Mouse (Mus musculus) cerebellum, adult 2 months (tissue): Measurements from ENCODE around the gene Zfp219.

Experiments
- CTCF ChIP-seq: fragments of 200-500 bp; IDR thresholded peaks from 2 replicates; pipeline ENCODE4 v1.5.1; 2011; ENCODE audit warnings: low read depth, mild to moderate bottlenecking, control low read depth, low read length, moderate library complexity, borderline replicate concordance; ENCODE audit not compliant: insufficient read depth
- POLR2A ChIP-seq: fragments of 200-500 bp; IDR thresholded peaks from 2 replicates; pipeline ENCODE4 v1.6.1; 2011; ENCODE audit warnings: low read length, control low read depth, borderline replicate concordance; ENCODE audit not compliant: insufficient read depth

DNA sequence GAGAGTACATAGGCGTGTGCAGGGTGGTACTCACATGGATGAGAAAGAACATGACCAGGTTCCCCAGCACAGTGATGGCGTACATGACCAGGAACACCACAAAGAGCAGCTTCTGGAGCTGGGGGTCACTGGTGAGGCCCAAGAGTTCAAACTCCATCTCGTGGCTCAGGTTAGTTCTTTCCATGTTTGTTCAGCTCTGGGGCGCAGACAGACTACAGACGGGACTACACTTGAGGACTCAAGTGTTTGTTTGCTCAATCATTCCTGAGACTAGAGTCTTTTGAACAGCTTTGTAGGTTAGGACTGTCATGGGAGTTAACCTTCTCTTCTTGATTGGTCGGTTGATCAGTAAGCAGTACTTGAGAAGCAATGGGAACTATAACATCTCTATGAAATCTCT is 15.4 kb upstream of the Zfp219 start:
- TF ChIP-seq CTCF: no peak
- TF ChIP-seq POLR2A: no peak
